Mouse (Mus musculus) adrenal gland, postnatal 10 days (tissue): ENCODE data around the gene Kcnq5. TPM values are rescaled to one million over a fixed set of nuclear protein-coding genes. Genes with fewer than 3 reads are reported as not detected.
"Not testable (repeated sequence)": the region's sequence is repeated elsewhere in the genome, so short reads cannot be mapped to it uniquely, and the experiment has no call there.

ENCODE experiments used
- DNase-seq: peaks from one replicate; pipeline ENCODE4 v3.0.0; 2021; ENCODE audit warnings: mixed read lengths
- total RNA-seq, 2 experiments: library from RNA; stranded (reverse); gene quantifications; 2 replicates each; pipeline ENCODE4 v1.2.3; 2021

The Kcnq5 gene
- total RNA-seq, 2 experiments from 2014 or later, result 1.6 to 3.2 TPM

DNA sequence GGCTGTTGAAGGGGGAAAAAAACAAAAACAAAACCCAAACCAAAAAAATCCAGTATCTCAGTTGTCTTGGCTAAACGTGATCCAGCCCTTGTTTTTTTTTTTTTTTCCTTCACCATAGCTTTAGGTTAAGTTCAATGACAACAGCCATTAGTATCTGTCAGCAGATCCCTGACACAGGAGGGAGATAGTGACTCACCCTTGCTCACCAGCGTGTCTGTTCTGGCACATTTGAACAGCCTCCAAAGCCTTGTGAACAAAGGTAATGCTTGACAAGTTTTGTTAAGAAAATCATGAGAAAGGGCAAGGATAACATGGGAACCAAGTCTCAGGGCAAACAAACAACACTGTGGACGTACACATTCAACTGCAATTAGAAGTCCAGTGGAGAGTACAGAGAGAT, 123.2 kb downstream of the Kcnq5 start:
- DNase-seq, result peak; percentile 3

DNA sequence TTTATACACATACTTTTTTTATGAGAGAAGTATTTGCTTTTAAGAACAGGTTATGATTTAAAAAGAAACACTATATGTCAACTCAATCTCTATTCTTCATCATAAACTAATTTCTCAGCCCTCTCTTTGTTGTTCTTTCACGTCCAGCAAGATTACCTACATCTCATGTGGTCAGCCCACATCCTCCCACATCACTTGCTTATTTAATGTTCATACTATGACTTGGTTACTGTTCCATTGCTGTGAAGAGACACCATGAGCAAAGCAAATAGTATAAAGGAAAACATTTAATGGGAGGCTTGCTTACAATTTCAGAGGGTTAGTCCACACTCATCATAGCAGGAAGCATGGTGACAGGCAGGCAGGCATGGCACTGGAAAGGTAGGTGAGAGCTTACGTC, 124.4 kb downstream of the Kcnq5 start:
- no peak for DNase-seq

DNA sequence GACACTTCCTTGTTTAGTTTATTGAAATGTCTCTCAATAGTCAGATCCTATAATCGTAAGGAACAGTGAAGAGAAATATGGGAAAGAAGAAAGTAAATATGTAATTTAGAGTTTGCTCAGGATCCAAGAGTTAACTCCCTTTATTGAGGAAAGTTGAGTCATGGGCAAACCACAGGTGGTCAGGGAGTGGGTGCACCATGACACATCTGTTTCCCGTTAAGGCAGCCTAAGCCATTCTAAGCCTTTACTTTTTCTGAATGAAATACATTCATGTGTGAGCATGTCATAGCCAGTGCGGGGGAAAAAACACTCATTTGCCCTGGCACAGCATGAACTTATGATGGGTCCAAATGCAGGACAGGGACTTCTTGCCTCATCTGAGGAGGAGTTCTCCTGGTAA, 125.4 kb downstream of the Kcnq5 start:
- DNase-seq, result no peak

DNA sequence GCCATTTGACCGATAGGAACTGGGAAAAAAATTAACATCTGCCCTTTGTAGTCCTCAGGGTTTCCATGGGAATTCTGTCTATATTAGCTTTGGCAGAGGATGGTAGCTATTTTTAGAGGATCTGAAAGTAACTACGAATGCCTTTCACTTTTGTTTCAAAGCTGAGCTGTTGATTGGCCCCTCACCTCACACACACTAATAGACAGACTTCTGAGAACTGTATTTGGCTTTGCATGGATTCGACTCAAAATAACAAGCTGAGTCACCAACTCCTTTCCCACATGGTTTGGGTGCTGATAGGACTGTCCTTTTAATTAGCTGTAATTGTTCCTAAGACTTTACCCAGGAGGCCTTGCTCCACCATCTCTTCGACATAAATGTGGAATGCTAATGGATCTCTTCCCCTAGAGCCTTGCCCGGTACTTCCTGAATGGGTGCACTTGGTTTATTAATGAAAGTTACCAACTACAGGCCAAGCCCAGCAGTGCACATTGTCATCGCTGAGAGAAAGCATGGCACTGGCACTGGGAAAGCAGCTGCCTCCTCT, 131.8 kb downstream of the Kcnq5 start:
- DNase-seq, result no peak

DNA sequence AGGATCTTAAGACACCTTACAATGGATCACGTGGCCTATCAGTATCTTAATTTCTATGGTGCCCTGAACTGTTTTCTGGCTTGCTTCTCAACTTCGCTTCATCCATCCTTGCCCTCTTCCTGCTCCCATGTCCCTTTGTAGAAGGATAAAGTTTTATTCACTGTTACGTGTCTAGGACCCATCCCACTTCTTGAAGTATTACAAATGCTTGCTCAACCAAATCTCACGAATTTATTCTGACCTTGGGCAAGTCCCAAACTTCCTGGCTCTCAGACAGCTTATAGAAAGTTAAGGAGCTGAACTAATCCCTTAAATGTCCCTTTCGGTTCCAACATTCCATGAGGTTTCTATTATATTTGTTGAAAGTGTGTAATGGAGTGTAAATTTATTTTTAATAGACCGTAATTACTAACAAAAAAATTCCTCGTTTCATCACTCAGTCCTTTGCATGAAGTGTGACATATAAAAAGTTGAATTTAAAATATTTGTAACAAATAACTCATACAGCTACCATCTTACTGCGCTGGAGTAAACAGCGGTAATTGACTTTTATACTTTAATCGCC, 141.6 kb downstream of the Kcnq5 start:
- no peak for DNase-seq

DNA sequence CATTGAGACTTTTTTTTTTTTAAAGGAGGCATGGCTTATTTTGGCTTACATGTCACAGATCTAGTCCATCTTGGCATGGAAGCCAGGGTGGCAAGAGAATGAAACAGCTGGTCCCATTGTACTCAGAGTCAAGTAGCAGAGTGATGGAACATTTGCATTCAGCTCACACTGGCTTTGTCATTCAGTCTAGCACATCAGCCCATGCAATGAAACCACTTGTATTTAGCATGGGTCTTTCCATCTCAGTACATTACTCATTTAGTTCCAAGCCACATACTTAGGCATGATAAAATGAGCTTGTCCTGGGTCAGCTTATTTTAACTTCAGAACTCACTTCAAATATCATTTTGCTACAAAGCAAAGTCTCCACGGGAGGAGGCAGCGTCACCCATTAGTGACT, 156.7 kb downstream of the Kcnq5 start:
- no peak for DNase-seq

DNA sequence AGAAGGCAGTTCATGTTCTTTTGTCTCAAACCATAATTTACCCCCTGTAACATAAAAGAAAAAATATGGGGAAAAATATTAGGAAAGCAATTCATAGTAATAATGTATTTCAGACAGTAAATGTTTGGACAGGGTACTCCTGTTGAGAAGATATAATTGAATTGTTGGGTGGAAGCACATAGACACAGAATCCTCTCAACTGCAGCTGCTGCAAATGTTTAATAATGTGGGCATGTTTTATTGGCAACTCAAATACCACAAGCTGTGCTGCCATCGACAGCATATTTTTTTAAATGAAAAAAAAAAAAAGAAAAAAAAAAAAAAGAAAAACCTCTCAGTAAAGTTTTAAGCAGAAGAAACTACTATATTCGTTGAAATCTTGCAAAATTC, 157.3 kb downstream of the Kcnq5 start:
- no peak for DNase-seq

DNA sequence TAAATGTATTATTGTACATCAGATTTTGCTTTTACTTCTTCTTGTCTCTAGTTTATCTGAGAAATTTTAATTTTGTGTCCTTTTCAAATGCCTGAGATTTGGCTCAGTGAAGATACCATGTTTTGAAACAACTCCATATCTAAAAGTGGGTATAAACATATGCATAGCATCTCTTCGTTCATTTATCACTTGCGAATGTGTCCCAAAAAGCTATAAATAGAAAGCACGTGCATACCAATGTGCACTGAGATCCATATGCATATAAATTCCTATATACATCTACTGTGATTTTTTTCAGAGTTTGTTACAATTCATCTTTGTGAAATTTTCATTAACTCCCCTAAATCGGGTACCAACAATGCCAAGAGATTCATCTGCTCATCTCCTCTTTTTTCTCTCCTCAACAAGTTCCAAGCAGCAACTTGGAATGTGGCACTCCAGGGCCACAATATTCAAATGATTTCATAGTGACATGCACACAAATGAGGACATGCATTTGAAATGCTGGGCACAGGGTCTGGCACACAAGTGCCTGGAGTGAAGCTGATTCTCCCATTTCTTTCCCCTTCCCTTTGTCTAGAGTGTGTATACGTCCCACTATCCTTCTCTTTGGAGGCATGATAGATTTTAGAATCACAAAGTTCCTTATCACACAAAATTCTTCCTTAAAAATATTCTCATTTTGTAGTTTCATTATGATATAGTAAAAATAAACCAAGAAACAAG, 157.8 kb downstream of the Kcnq5 start:
- no peak for DNase-seq

DNA sequence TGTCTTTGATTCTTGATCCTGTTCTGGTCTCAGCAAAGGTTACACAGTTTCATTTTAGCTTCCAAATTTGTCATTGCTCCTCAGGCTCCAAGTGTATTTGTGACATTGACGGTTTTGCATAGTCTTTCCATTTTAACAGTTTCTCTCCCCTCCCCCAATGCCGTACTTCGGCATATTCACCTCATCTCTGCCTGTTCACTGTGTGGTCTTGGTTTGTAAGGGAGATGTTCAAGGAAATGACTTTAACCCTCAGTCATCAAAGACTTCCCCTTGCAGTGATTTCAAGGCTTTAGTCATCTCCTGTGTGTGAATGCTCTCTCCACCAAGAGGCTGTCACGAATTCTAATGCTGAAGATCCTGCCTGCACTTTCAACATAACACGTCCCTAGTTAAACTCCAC, 181.0 kb downstream of the Kcnq5 start:
- no peak for DNase-seq

DNA sequence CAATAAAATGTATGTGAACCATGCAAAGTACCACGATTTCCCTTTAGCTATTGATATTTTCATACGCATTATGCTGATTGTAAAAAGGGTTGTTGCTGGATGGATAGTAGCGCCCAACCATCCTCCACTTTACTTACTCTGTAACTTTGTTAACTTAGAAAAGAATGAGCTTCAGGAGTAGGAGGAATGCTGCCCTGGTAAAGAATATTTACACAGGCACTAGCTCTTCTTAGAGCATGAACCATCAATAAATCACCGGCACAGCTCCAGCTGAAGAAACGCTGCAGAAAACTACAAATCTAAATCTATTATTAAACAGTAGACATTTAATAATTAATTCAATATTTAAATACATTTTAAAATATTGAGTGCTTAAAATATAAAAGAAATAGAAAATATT, 184.2 kb downstream of the Kcnq5 start:
- no peak for DNase-seq

DNA sequence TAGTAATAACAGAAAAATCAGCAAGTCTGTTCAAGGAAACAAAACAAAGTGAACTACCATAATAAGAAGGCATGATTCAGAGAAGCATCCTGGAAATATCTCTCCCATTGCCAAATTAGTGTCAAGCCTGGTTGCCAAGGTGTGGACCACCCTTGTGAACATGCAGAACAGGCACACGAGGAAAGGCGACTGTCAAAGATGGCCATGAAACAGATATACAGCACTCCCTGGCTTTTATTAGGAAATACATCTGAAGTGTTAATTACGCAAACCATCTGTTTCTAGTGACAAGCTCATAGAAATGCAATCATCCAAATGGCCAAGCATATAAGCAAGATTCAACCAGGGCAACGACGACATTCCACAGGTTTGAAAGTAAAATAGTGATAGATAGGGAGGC, 187.8 kb downstream of the Kcnq5 start:
- no peak for DNase-seq

DNA sequence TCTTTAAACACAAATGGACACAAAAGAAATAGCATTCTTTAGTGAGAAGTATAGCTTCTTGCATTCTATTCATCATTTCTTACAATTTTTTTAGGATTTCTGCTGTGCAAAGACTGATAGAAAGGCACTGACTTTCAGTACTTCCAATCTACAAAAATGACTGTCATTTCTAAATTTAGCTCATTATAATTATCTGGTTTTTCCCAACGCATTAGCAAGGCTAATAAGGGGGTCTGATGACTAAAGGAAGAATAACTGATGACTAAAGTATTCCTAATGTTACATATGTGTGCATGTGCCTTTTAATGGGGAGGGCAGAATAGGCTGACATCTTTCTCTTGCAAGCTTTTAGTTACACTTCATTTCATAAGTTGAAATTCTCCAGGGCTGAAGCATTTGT, 191.2 kb downstream of the Kcnq5 start:
- DNase-seq, result no peak

DNA sequence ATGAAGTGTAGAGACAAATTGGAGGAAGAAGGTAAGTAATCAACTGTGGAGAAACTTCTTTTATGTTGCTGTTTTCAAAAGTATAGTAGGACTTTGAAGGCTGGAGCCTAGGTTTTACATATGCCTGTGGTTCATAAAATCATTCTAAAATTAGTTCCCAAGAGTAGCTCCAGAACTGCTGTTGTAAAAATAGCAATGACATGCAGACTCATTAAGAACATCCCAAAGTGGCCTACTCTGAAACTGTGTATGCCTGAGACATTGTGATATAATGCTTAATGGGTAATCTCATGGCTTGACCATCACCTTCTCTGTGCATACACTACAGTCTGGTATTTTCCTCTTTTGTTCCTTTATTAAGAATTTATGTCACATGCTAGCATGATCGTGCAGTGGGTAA, 212.4 kb downstream of the Kcnq5 start:
- no peak for DNase-seq

DNA sequence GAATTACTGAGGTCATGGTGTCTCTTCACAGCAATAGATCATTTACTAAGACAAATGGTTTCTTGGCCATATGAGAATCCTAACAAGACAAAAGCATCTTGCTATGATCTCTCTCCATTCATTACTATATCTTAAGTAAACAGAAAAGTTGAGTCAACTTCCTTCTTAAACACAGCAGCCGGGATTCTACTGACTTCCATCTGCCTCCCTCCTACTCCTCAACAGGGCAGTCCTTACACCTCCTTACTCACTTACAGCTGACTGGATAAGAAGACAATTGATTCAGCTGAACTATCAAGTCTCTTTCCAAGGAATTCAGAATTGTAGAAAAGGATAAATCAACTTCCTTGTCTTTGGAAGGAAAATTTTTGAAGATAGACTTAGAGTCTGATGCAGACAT, 232.6 kb downstream of the Kcnq5 start:
- DNase-seq, result no peak

DNA sequence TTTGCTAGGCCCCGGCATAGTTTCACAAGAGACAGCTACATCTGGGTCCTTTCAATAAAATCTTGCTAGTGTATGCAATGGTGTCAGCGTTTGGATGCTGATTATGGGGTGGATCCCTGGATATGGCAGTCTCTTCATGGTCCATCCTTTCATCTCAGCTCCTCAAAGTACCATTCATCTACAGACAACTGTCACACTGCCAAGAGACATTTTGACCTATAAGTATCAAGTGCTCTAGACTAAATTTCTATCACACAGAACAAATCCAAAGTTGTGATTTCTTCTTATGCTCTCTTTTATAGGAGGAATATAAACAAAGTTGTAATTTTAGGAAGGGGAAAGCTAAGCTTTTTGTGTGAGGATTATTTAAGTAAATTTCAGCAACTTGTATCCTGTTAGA, 238.5 kb downstream of the Kcnq5 start:
- not testable (repeated sequence) for DNase-seq

DNA sequence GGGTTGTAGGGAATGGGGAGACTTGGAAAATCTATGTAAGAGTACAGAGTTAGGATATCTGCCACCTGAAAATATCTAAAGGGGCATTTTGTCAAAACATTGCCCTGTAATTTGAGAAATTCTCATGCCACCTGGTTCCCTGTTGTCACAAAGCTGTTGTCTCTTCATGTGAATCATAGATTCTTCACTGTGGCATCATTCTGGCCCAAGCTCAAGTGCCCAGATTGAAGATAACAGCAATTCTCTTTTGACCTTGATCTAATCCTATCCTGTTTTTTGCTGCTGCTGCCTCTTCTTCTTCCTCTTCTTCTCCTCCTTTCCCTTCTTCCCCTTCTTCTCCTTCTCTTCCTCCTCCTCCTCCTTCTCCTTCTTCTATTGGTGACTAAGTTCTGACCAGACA, 240.5 kb downstream of the Kcnq5 start:
- no peak for DNase-seq

DNA sequence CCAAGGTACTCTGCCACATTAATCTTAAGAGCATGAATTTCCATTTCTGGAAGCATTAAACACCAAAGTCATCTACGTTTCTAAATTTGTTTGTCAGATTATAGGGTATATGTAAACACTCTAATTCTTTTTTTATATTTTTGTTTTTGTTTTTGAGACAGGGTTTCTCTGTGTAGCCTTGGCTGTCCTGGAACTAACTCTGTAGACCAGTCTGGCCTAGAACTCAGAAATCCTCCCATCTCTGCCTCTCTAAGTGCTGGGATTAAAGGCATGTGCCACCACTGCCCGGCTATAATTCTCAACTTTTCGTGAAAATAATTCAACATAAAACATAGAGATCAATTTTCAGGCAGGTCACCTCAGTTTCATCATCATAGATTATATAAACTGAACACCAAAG, 246.9 kb downstream of the Kcnq5 start:
- DNase-seq, result no peak

DNA sequence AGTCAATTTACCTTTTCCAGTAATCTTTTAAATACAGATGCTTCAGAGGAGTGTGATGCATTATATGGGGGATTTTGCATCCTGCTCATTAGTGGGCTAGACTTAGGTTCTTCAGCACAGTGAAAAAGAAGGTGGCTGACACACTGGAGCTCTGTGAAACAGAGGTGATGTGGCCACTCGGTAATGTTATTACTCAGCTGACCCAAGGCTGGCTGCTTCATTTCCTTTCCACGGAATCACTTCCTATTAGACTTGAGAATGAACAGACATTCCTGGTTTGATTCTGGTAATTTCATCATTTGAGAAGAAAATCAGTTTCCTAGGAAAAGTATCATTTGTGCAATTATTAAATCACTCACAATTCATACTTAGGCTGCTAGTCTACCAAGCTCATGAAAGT, 249.0 kb downstream of the Kcnq5 start:
- no peak for DNase-seq

DNA sequence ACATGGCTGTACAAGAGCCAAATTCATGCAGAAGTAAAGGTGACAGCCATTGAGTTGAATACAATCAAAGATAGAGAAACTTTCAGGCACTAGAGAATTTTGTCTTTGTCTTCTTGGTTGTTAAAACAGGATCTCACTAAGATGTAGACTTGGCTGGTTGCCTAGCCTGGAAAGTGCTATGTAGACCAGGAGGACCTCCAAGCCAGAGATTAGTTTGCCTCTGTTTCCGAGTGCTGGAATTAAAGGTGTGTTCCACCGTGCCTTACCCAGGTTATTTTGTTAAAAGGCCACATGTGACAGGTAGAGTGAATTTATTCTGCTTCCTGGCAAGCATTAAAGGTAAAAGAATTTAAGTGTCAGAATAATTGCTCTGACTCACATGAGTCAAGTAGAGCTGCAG, 271.3 kb downstream of the Kcnq5 start:
- no peak for DNase-seq

DNA sequence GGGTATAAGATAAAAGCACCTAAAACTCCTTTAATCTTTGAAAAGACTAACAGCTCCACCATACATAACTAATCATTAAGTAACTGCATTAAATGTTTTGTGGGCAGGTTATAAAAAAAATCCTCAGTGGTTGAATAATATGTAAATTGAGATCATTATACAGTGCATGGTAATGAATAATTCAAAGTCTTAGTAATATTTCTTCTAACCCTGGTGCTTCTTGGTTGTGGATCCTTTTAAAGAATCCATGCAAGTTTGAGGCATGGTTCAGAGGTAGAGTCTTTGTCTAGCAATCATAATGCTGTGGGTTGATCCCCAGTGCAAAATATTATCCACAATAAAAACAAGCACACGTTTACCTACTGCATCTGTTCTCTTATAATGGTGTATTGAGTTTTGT, 272.8 kb downstream of the Kcnq5 start:
- DNase-seq, result no peak

DNA sequence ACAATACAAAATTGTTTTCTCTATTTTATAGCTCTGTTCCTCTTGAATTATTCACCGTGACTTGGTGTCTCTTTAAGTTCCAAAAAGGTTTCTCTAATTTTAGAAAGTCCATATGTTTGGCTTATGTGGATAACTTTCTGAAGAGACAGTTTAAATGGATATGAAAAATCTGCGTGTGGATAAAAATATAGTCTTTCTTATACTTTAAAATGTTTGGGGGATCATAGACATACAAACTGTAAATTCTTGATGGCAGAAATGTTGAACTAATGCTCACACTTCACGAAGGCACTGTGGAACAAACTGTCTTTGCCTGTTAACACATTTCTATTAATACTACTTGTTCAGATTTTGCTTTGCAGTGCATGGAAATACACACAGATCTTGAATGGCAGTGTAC, 277.3 kb downstream of the Kcnq5 start:
- no peak for DNase-seq

DNA sequence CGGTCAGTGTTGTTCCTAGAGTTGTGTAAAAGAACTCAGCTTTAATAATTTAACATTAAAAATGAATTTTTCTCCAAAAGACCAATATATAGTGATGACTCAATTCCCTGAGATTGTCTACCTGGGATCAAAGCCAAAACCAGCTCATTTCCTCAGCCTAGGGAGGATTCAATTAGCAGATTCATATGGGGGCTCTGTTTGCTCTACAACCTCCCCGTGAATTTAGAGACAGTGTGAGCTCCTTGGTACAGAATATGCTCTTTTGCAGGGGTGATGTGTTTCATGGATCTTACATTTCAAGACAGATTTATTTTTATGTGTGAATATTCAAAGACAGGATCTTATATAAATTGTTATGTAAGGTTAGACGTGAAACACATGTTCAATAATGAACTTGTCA, 284.9 kb downstream of the Kcnq5 start:
- DNase-seq, result no peak

DNA sequence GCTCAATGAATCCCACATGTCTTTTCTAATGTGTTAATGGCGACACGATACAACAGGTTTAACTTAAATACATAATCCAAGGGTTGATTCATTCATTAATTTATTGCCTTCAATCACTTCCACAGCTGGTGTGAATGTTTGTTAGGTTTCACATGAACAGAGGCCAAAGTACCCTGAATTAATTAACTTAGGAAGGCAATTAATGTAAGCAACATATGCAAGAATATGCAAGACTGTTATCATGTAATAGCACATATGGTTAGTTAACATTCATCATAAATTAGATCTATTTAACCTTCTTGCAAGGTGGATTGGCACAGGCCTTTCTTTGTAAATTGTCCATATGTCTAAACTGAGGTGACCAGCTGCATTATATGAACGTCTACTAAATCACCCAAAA, 300.9 kb downstream of the Kcnq5 start:
- no peak for DNase-seq

DNA sequence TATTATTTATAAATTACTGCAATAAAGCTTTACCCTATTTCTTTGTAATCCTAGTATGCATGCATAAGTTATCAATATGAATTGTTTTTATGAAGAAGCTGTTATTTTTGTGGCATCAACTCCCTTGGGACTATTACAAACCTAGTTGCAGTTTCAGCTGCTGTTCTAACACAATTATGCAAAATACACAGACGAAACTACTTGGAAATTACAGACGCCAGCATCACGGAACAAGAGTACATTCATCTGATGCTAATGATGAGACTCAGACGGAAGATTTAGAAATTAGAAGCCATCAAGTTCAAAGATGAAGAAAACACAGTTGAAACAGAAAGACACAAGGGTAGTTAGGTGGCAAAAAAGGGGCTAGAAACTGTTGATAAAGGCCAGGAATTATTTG, 310.9 kb downstream of the Kcnq5 start:
- no peak for DNase-seq
